Mouse (Mus musculus) neutrophil, adult 59 days (primary cell): ENCODE results near the gene Arhgap5. TPM values are rescaled to one million over a fixed set of nuclear protein-coding genes. Genes with fewer than 3 reads are reported as not detected.

Source experiments
- total RNA-seq, 2 experiments: library from RNA; stranded (reverse); gene quantifications; 1 replicate in 1 of 2; 2 replicates in 1 of 2; pipeline ENCODE4 v1.2.4; 2023

Arhgap5 gene
- 1 to 10 TPM; 2.2 to 3.4 TPM for total RNA-seq

DNA sequence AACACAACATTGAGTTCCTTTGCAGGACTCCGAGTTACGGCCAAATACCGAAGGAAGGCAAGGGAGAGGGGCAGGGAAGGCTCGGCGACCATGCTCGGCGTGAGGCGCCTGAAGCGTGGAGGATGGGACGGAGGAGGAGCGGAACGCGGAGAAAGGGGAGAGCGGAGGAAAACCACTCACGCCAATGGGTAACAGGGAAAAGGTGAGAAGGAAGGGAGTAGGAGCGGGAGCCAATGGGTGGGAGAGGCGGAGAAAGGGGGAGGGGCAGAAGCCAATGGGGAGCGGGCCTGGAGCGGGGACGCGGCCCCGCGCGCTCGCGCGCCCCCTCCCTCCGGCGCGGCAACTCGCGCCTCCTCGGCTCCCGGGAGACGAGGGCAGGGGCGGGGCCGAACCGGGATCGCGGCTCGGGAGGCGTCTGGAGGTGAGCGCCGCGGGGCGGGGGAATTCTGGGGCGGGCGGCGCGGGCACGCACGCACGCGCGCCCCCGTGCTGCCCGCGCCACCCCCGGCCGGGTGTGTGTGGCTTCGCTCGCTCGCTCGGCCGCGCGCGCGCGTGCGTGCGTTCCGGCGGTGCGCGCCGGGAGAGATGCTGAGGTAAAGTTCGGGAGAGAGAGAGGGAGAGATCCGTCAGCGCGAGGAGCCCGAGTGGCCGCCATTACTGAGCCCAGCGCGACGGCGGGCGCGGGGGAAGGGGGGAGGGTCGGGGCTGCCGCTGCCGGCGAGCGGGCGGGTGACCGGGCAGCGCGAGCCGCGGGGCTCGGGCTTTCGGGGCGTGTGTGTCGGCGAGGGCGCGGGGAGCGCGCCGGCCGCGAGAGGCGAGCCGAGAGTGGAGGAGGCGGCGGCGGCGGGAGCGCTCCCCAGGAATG lies at the start of gene Arhgap5:
Arhgap5 (plus strand) TSS at position 517 of the 865 bp plus-strand sequence.

Other genes with a start within 250 kb of the Arhgap5 start
- under 1 TPM in 1 of 2 experiments, not detected in 1; 0.02 TPM for gene Akap6, start 195.4 kb downstream of the Arhgap5 start, total RNA-seq